Mouse (Mus musculus) heart, postnatal 14 days (tissue): Measurements from ENCODE around the gene Map2k7. TPM values are rescaled to one million over a fixed set of nuclear protein-coding genes. Genes with fewer than 3 reads are reported as not detected.

Experiments
- DNase-seq, 2 experiments: peaks; one replicate each; pipeline ENCODE4 v3.0.0; 2021 to 2022
- intact Hi-C: fragments of 180-260 bp; cut with DNase I; formaldehyde crosslinking; loops from one replicate; pipeline ENCODE4 v1.15.1; 2025
- total RNA-seq, 2 experiments: library from RNA; stranded (reverse); gene quantifications; 2 replicates each; pipeline ENCODE4 v1.2.3; 2021

Map2k7 gene
- total RNA-seq, 2 experiments from 2014 or later = 59.2 to 69.6 TPM

GRCm38 (mm10) chr8:4219617-4220016 is 18.9 kb upstream of the Map2k7 start:
- intact Hi-C loops = no loop called here
- DNase-seq = no peak

GRCm38 (mm10) chr8:4222059-4222458 is 16.5 kb upstream of the Map2k7 start:
- no peak for DNase-seq
- intact Hi-C loops = no loop called here

DNA sequence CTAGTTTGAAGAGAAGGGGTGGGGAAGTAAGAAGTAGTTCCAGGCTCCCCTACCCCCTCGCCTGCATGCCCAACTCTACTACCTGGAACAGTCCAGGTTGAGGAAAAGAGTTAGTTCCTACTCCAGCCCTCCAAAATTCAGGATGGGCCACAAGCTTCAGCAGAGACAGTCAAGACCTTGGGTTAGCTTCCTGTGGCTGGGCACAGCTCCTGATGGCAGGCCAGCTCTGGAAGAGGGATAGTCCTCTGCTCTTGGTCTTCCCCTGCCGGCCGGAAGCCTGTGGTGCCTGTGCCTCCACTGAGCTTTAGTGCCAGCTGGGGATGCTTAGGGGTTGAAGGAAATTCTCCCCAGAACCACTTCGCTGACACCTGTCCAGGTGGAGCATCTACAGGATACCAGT is 12.2 kb upstream of the Map2k7 start:
- intact Hi-C loops = no loop called here
- no peak for DNase-seq

DNA sequence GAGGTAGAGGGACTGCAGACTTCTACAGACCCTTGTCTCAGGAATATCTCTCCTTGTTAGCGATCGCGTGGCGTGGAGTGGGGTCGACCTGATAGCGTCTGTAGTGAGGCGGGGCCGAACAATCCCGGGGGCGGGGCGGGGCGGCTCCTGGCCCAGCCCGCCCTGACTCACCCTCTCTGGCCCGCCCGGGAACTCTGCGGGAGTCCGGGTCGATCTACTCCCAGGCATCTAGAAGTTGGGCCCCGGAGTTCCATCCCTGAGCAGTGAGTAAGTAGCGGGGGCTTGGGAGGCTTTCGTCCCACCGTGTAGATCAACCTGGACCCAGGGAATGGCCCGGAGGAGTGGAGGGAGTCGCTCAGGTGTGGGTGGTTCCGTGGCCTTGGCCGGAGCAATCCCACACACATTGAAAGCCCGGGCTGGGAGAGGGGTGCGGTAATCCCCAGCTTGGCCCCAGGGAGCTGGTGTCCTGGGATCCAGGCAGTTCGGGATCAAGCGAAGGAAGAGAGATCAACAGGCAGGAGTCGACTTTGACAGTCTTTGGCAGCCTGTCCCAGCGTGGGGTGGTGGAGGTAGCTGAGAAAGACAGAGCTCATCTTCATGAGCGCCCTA is 11.7 kb upstream of the Map2k7 start, which contains the start of gene Lrrc8e:
Gene Lrrc8e, plus strand, starts transcription at position 89 of the 609 bp plus-strand sequence.
- DNase-seq = no peak
- intact Hi-C loops = no loop called here

- intact Hi-C loops = no loop called here
- DNase-seq = no peak
Measured at GRCm38 (mm10) chr8:4227919-4228318, 10.6 kb upstream of the Map2k7 start.

DNA sequence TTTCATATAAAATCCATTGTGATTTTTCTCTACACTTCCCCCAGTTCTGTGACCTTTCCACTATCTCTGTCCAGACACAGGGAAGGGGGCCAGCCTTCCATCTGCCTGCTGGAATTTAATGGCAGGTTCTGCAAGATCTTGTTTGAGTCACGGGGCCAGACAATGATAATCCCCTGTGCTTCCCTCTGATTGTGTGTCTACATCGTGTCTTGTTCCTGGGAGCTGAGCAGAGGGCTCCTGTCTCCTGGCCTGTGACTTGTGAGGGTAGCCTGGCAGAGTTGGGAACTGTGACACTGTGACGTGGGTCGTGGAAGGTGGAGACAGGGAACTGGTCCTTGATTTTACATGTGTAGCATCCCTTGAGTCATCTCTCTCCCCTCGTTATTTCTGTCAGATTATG is 8.8 kb upstream of the Map2k7 start:
- intact Hi-C loops = loop anchor here (10.0 kb wide), 1 partner anchor 445 kb away; no protein-coding TSS in a partner anchor
- no peak for DNase-seq

DNA sequence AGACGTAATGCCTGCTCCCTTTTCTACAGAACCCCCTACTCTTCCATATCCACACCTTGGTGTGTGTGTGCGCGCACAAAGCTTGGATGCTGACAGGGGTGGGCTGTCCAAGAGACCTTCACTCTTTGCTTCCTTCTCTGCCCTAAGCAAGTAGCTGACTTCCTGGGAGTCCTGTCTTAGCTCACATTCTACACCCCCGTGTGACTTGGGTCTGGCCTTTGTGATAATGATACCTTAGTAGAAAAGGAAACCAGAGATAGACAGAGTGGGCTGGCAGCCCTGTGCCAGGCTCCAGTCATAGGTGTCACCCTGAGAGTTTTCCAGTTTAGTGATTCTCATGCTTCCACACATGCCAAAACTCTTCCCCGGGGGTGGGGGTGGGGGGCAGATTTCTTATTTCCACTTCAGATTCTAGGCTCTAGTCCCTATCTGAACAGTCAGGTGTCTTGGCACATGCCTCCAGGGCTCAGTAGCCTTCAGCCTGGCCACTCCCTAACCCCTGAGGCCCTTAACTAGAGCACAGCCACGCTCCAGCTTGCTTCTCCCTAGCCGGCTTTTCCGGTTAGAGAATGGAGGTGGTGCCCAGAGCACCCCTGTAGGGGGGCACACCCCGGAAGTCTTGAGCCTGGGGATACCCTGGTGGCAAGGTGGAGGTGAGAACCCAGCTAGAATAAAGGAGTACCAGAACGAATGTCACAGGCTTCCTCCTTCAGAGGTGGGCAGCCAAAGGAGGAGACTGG is 7.8 kb upstream of the Map2k7 start:
- intact Hi-C loops = loop anchor here (10.0 kb wide), 1 partner anchor 444 kb away; no protein-coding TSS in a partner anchor
- no peak for DNase-seq

- DNase-seq = peak; percentile 29 to 40
- intact Hi-C loops = loop anchor here (5.0 to 10.0 kb wide), 2 partner anchors 46 to 437 kb away; no protein-coding TSS in a partner anchor
Measured at GRCm38 (mm10) chr8:4237814-4238433, 616 bp upstream of the Map2k7 start.

- intact Hi-C loops = loop anchor here (5.0 to 10.0 kb wide), 2 partner anchors 47 to 435 kb away; no protein-coding TSS in a partner anchor
- no peak for DNase-seq
Measured at GRCm38 (mm10) chr8:4239193-4239890, 802 bp downstream of the Map2k7 start.

GRCm38 (mm10) chr8:4245061-4245460 is 6.5 kb downstream of the Map2k7 start:
- intact Hi-C loops = no loop called here
- DNase-seq = no peak

GRCm38 (mm10) chr8:4245737-4246136 is 7.2 kb downstream of the Map2k7 start:
- no peak for DNase-seq
- intact Hi-C loops = no loop called here

- intact Hi-C loops = no loop called here
- no peak for DNase-seq
Measured at GRCm38 (mm10) chr8:4247241-4247640, 8.7 kb downstream of the Map2k7 start.

GRCm38 (mm10) chr8:4247951-4248540 is 9.5 kb downstream of the Map2k7 start, which contains the start of gene Tgfbr3l:
Gene Tgfbr3l, plus strand, starts transcription at chr8:4248214.
- intact Hi-C loops = no loop called here
- DNase-seq = no peak

GRCm38 (mm10) chr8:4249213-4249612 is 10.7 kb downstream of the Map2k7 start:
- intact Hi-C loops = no loop called here
- peak; percentile 43 to 57 for DNase-seq

- intact Hi-C loops = loop anchor here (2.0 to 5.0 kb wide), 2 partner anchors 58 to 72 kb away; no protein-coding TSS in a partner anchor
- peak; percentile 89 to 92 for DNase-seq
Measured at GRCm38 (mm10) chr8:4250306-4250970, 11.9 kb downstream of the Map2k7 start.

- intact Hi-C loops = loop anchor here (5.0 kb wide), 1 partner anchor 60 kb away; no protein-coding TSS in a partner anchor
- no peak for DNase-seq
Measured at GRCm38 (mm10) chr8:4252116-4252760, 13.7 kb downstream of the Map2k7 start.

DNA sequence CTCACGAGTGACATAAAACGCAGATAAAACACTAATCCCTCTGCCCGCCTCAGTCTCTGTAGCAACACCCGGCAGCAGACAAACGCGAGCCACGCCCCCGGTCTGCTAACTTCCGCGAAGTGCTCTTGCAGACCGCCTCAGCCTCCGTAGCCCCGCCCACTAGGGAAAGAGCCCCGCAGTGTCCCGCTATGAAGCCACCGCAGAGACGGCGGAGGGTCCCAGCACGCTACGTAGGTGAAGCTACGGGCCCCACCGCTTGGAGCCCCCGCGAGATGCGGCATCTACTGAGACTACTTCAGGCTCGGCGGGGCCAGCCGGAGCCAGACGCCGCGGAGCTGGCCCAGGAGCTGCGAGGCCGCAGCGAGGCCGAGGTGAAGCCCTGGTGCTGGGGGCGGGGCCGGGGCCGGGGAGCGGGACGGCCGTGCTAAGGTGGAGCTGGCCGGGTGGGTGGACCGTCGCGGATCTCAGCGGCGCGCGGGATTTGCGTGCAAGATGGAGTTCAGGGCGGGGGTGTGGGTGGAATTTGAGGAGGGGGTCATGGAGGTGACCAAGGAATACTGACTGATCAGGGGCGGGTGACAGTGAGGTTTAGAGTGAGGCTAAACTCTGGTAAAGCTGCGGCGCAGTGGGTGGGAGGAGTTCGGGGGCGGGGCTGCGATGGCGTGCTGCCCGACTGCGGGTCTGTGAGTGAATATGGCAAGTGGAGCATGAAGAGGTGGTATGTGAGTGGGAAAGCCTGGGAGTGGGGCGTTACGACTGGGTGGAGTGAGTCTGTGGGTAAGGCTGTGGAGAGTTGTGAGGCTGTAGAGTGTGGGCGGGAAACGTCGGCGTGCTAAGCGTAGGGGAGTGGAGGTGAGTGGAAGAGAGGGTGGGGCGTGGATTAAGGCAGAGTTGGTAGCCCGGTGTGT is 14.6 kb downstream of the Map2k7 start, which contains the start of gene Snapc2:
Gene Snapc2, plus strand, starts transcription at position 147 of the 908 bp plus-strand sequence.
- intact Hi-C loops = loop anchor here (5.0 kb wide), 1 partner anchor 61 kb away; no protein-coding TSS in a partner anchor
- DNase-seq = peak; percentile 95 to 96

DNA sequence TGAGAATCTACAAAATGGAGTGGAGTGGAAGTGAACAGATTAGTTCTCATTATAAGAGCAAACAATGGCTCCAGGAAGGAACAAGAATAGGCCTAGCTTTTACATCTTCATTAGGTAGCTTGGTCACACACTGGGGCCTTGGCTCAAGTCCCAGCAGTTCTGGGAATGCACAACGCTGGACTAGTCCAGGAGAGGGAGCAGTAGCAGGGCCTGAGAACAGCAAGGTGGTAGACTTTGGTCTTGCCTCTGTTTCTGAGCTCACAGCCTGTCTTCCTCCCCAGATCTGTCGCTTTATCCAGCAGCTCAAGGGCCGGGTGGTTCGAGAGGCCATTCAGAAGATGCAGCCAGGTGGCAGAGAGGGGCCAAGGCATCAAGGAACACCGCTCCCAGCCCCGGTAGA is 15.5 kb downstream of the Map2k7 start:
- DNase-seq = peak; percentile 53 to 69
- intact Hi-C loops = loop anchor here (5.0 kb wide), 1 partner anchor 62 kb away; no protein-coding TSS in a partner anchor
